Mouse (Mus musculus) B cell, adult 2 months (primary cell): ENCODE results near the gene Apol7b.

Source experiments
- DNase-seq, 2 experiments: peaks; one replicate each; pipeline ENCODE4 v3.0.0; 2022

The Apol7b gene

GRCm38 (mm10) chr15:77384340-77385030 is 62.8 kb downstream of the Apol7b start:
- no peak for DNase-seq

GRCm38 (mm10) chr15:77382880-77383279 is 64.4 kb downstream of the Apol7b start:
- DNase-seq: no peak

DNA sequence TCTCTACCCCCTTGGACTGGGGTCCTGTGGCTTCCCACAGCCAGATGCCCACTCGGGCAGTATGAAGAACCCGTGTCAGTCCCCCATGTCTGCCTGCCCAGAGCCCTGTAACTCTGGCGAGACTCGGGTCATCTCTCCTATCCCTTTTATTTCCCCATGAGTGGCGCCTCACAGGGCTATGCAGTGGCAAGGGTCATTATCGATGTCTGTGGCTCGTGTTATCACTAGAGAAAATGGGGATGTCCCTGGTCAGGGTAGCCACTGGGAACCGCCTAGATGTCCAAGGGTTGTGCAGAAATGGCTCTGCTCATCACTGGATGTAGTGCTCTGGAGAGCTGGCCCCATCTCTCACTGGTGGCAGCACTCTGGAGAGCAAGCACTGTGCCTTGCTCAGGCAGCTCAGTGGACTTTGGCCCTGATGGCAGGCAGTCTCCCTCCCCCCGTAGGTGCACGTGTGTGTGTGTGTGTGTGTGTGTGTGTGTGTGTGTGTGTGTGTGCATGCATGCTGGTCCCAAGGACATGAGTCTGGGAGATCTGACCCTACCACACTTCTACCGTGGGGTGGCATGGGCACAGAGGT is 64.9 kb downstream of the Apol7b start:
- DNase-seq: no peak

GRCm38 (mm10) chr15:77381481-77381880 is 65.8 kb downstream of the Apol7b start:
- DNase-seq: no peak

- no peak for DNase-seq
Observed at GRCm38 (mm10) chr15:77379921-77380320, 67.4 kb downstream of the Apol7b start.

DNA sequence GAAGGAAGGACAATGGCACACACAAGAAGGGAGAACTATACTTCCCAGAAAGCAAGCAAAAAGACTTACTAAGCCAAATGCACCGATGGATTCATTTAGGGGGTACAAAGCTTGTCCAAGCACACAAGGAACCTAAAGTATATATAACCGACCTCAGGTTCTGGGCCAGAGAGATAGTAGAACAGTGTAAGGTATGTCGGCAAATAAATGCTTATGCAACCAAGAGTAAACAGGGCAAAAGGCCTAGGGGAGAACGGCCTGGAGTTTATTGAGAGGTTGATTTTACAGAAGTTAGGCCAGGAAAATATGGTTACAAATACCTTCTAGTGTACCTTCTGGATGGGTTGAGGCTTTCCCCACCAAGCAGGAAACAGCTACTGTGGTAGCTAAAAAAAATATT is 69.9 kb downstream of the Apol7b start:
- DNase-seq: no peak

GRCm38 (mm10) chr15:77376920-77377319 is 70.4 kb downstream of the Apol7b start:
- DNase-seq: no peak
